20 mouse cellular contexts compared by ENCODE assay signal in genomic region chr2:158600517-158600916, GRCm38 (mm10). TPM values are rescaled to one million over a fixed set of nuclear protein-coding genes. Genes with fewer than 3 reads are reported as not detected.
"Had no signal": no experiment of that assay in that cellular context is flagged by ENCODE, and none has a peak within 500 bp of the region (broad histone marks: within the 10 kb centered on the region; RNA-seq: fewer than 3 reads in every experiment).

No protein-coding gene starts in this region.

- H3K27ac ChIP-seq: limb, embryonic 15.5 days; liver, embryonic 12.5 days; macrophage; midbrain, embryonic 15.5 days had no signal

- H3K9me3 ChIP-seq: limb, embryonic 15.5 days; liver, embryonic 12.5 days; megakaryocyte, embryonic 14.5 days; midbrain, embryonic 15.5 days had no signal

- H3K4me2 ChIP-seq: limb, embryonic 15.5 days; liver, embryonic 12.5 days; lung, embryonic 14.5 days; midbrain, embryonic 15.5 days had no signal

- ATAC-seq: liver, embryonic 12.5 days; midbrain, embryonic 15.5 days had no signal

- H3K36me3 ChIP-seq: limb, embryonic 15.5 days; liver, embryonic 12.5 days; midbrain, embryonic 15.5 days had no signal

- H3K4me3 ChIP-seq: limb, embryonic 15.5 days; liver, embryonic 12.5 days; megakaryocyte, embryonic 14.5 days; midbrain, embryonic 15.5 days had no signal

- DNase-seq: kidney, adult 8-10 months; kidney, postnatal 25 days; layer of hippocampus, adult 9-11 months; layer of hippocampus, postnatal 36 days; lung, embryonic 14.5 days; lung, postnatal 10 days; right cerebral cortex, postnatal 14 days; thymus, postnatal 36 days had no signal

- H3K9ac ChIP-seq: limb, embryonic 15.5 days; liver, embryonic 12.5 days; lung, embryonic 14.5 days; midbrain, embryonic 15.5 days had no signal

- H3K4me1 ChIP-seq: limb, embryonic 15.5 days; megakaryocyte, embryonic 14.5 days had no signal

RNA-seq across cellular contexts. Expression of gene Slc32a1, which starts 10.1 kb away (rescaled TPM):
- total RNA-seq: monocyte, adult 5-6 weeks; neutrophil, adult 5-6 weeks had no signal
- polyA plus RNA-seq: kidney, embryonic 16.5 days; limb, embryonic 11.5 days; limb, embryonic 15.5 days; liver, embryonic 12.5 days; liver, embryonic 16.5 days; lung, embryonic 14.5 days; stomach, embryonic 16.5 days; thymus, postnatal 0 days had no signal
